Mouse (Mus musculus): ENCODE measurements at regions not wholly inside any gene's neighbourhood (a gene's known extent, or its start where the extent isn't known, plus 50 kb on each side); places are given as distances from the start of the nearest gene placed in this dataset.

DNA sequence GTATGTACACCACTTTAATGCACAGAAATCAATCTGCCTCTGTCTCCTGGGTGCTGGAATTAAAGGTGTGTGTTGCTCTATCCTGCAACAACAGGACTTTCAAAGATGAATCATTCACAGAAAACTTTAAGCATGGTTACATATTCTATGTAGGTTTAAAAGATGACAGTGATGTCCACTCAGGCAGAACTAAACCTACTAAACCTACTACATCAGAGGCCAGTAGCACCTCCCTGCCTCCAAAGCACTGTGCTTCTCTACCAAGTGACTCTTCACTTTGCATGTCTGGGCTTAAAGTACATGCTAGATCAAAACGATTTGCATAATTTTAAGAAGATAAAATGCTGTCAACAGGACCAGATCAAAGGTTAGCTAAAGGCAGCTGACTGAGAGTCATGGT lies 156.0 kb upstream of the Cttnbp2 start:
- no peak for ATAC-seq (replicated peaks; ENCODE audit: low read depth, poor library complexity, severe bottlenecking)

DNA sequence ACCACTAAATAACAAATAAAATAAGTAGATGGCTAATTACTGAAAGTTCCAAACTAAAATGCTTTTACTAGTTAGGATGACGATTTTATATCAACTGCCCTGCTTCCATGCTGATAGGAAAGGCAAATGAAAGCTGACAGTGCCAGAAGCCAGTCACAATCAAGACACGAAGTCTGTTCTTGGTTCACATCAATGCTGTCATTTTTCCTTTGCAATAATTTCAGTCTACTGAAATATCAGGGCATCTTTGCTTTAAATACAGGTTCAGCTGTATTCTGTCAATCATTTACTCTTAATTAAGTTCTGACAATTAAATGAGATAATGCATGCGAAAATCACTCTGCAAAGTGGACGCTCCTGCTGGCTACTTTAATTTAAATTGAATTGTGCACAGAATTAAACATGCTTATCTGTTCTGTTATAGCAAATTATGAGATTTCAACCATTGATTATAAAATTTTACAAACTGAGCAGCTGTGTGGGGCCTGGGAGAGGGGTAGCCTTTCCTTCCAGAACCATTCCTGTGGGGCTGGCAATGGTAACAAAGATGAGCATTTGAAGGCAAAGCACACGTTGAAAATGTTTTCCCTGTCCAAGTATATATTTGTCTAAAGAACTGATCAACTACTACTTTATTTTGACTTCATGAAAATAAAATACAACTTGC lies 160.1 kb upstream of the Cttnbp2 start:
- no peak for ATAC-seq (replicated peaks; ENCODE audit: low read depth, poor library complexity, severe bottlenecking)

DNA sequence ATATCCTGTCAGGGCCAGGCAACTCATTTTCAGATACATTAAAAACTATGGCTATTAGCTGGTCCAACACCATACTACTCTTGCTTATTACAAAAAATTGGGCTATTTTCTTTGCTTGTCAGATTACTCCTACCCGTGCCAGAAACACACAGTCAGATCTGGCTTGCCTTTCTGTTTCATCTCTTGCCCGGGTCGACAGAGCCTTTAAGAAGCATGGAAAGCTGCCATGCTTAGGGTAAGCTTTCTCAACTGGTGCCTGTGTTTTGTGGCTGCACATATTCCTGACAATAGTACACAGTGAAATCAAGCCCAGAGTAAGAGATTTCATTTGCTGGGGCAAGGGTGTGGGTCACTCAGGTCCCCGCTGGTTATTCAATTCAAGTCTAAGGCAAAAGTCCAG lies 162.5 kb upstream of the Cttnbp2 start:
- ATAC-seq (replicated peaks; ENCODE audit: low read depth, poor library complexity, severe bottlenecking), result no peak

DNA sequence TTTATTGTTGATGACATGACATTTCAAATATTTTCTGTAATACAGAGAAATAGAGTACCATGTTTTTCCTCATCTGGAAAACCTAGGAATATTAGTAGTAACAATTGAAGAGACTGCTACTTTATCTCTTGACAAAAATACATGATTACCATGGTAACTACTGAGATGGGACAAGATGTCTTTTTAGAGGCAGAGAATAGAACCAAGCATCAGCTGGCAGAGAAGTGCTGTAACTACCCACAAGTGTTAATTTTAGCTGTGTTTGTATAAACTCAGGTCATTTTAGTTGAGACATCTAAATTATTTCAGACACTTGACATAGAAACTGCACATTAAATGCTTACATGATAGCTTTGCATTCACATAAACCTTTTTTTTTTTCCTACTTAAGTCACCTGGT lies 166.1 kb upstream of the Cttnbp2 start:
- ATAC-seq (replicated peaks; ENCODE audit: low read depth, poor library complexity, severe bottlenecking), result no peak

DNA sequence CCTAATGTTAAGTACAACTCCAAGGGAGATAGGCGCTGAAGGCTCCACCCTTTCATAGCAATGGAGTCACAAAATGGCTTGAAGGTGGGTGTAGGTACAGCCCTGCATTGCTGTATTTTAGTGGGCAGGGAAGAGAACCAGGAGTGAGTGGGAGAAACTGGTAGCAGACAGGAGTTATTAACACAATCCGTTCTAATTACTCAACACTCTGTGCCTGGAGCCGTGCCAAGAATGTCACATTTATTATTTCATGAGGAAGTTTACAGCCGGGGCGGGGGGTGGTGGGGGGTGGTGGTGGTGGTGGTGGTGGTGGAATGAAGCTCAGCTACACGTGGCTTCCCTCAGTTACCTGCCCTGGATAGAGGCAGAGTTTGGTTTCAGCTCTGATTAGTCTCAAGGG lies 166.3 kb upstream of the Lsm8 start:
- ATAC-seq (replicated peaks; ENCODE audit: low read depth, poor library complexity, severe bottlenecking), result 0 out of 2 replicates have a peak, but pooled peaks have one; percentile 22

DNA sequence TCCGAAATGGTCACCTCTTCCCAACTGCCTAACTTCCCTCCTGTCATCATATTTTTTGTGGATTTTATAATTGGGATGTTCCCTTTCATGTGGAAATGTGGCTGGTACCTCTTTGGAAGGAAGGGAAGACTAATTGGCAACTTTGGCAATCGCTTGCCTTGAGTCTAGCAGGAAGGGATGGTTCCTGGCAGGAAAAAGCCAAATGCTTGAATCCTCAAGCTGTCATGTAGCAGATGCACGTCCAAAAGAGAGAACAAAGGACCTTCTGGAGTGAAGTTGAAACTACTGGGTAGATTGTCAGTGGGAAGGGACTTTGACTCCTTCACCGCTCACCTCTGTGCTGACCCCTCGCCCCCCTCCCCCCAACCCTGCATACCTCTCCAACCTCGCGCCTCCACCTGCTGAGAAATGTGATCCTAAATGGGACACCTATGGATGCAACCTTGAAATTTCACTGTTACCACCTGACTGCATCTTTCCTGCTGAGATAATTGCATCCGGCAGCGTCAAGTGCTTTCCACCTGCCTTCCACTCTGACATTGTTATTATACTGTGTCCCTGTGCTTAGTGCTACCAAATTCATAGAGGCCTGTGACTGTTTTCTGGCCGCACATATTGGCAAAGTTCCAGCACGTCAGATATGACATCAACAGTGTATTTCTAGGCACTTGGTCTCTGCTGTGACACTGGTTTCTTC lies 159.6 kb upstream of the Lsm8 start:
- no peak for ATAC-seq (replicated peaks; ENCODE audit: low read depth, poor library complexity, severe bottlenecking)

DNA sequence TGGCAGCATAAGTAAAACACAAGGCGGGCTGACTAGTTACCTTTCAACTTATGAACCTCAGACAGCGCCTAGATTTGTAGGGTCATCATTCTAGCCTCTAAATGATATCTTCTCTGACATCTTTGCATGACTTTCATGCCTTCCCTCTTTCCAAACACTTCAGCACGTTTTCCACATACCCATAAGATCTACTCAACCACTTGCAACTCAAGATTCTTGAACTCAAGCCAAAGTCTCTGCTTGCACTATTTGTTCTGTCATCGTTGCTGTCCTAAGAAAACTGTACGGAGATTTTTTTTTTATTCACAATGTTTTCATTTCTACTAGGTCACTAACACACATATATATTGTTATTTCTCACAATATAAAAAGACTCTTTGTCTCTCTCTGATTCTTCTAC lies 150.8 kb upstream of the Lsm8 start:
- no peak for ATAC-seq (replicated peaks; ENCODE audit: low read depth, poor library complexity, severe bottlenecking)

DNA sequence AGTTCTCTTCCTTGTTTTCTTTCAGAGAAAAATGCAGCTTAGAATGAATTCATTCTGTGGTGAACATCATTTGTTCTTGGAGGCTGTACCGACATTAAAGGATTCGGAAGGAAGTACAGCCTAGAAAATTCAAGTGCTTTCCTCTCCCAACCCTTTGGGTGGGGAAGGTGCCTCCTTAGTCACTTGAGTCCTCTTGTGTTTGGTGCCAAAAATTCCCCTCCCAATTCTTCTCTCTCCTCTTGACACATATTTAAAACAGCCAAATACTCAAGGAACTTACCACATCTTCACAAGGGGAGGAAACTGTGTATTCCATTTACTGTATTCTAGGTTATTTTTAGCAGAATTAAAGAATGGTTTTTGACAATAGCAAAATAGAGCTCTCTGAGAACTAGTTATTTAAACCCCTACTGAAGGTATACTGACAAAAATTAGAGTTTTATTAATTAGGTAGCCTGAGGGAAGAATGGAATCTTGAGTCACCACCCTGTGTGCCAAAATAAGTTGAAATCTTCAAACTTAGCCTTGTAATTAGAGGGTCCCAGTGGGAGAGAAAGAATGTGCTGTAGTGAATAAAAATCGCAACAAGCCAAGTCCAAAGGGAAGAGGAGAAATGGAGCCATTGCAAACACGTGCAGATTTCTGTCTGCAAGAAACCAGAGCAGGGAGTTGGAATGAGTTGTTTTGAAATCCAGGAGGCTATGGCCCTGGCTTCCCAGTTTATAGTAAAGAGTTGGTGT lies 149.2 kb upstream of the Lsm8 start:
- no peak for ATAC-seq (replicated peaks; ENCODE audit: low read depth, poor library complexity, severe bottlenecking)

DNA sequence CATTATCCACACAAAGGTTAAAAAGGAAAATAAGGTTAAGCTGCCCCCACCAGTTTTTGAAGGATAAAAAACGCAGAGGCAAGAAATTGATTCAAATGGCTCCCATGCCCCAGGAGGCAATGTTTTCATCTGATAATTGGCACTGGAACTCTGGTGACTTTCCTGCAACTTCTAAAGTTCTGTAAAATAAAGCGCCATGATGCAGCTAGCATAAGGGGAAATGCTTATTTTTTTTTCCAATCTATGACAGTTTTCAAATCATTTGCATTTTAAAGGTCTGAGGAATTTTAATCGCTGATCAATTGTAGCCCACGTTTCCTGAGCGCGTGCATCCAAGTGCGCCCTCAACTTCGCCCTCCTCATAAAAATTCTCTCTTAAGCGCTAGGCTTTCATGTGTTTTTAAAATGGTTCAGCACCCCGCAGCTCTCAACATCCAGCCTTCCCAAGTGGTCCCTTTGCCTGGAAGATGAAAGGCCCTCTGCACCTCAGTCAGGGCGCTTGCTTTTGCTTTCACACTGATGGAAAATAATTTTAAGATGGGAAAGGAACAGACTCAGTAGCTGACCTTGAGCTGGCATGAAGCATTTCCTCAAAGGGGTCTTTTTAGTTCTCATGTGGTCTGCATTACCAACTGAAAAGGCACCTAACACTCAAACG lies 148.5 kb upstream of the Lsm8 start:
- ATAC-seq (replicated peaks; ENCODE audit: low read depth, poor library complexity, severe bottlenecking), result no peak

DNA sequence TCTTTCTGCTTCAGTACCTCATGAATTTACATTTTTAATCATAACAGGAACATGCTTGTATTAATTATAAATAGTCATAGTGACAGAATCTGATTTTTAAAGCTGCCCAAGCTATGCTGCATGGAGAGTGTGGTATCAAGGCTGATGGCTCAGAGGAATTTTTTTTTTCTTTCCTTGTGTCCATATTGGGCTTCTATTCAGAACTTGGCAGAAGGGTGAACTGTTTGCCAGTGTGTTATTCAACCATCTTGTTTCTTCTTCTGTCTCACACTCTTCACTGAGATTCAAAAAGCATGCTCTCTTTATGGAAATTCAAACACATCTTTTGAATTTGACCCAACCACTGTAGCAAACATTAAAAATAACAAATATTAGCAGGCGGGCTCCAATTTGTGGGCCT lies 137.6 kb upstream of the Lsm8 start:
- ATAC-seq (replicated peaks; ENCODE audit: low read depth, poor library complexity, severe bottlenecking), result no peak

DNA sequence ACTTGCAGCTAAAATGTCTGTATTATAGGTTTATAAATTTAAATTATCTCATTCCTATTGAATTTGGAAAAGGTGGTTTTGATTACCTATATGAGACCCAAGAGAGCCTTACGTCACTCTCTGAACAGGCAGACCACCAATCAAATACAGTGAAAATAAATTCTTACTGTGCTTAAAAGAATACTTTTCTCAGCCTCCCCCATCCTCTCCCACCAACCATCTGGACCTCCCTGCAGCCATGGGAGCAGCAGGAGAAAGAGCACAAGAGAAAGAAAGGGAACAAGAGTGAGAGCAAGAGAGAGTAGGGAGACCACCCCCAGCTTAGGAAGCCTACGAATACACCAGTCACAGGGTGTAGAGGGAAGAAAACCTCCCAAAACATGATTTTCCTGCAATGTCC lies 99.5 kb upstream of the Lsm8 start:
- ATAC-seq (replicated peaks; ENCODE audit: low read depth, poor library complexity, severe bottlenecking), result no peak

DNA sequence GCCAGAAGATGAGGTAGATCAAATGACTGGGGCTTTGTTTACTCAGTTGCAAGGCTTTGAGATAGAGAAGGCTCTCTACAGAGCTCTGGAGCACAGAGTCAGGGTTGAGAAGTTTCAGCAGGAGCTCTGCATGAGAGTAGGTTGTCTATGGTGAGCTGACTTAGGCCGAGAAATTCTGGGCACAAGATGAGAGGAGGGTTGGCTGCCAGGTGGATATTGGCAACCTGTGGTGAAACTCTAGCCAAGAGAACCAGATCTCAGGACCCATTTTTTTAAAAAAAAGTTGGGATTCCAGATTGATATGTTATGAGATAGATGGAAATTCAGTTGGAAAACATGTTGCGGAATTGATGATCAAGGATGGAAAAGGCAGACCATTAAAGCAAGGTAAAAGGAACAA lies 83.8 kb upstream of the Lsm8 start:
- ATAC-seq (replicated peaks; ENCODE audit: low read depth, poor library complexity, severe bottlenecking), result no peak

DNA sequence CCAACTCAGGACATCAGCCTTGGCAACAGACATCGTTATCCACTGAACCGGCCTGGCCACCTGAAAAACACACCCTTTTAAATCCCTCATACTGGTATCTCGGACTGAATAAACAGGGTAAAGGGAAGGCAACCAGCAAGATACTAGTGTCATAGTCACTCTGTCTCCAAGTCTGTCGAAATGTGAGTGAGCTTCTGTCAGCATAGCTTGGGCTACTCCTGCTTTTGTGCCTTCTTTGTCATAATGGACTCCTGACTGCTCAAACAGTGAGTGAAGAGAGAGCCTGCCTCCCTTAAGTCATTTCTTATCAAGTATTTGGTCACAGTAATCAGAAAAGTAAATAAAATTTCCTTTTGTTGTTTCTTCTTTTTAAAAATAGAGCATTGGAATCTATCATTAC lies 53.0 kb upstream of the Lsm8 start:
- ATAC-seq (replicated peaks; ENCODE audit: low read depth, poor library complexity, severe bottlenecking), result no peak

DNA sequence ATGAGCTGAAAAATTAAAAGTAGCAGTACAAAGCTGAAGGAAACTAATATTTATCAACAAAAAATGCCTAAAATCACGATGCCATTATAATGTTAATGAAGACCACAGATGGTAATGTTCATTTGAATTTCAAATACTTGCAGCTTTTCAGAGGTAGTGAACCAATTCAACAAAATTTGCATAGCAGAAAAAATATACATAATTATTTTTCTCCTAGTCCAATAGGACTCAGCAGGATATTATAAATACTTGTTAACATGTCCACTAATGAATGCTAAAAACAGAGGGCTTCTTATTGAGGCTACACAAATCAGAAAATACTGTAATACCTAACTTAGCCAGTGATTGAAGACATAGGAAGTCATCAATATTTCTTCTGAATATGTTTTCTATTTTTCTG lies 52.5 kb upstream of the Lsm8 start:
- ATAC-seq (replicated peaks; ENCODE audit: low read depth, poor library complexity, severe bottlenecking), result no peak

DNA sequence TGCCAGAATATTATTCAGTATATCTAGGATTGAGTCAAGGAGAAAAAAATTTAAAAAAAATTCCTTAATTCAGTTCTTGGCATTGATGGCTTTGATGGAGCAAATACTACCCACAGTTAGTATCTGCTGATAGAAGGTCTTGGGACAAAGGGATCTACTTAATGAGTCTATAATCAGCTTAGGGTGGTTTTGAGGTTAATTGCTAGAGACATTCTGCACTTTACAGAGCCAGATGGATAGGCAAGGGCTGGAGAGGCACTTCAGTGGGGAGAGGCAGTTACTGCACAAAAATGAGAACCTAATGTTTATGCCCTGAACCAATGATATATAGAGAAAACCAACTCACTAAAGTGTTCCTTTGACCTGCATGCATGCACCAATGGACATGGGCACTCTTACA lies 51.8 kb upstream of the Lsm8 start:
- ATAC-seq (replicated peaks; ENCODE audit: low read depth, poor library complexity, severe bottlenecking), result no peak
